Mouse (Mus musculus): Measurements from ENCODE around the gene Fads2.

DNA sequence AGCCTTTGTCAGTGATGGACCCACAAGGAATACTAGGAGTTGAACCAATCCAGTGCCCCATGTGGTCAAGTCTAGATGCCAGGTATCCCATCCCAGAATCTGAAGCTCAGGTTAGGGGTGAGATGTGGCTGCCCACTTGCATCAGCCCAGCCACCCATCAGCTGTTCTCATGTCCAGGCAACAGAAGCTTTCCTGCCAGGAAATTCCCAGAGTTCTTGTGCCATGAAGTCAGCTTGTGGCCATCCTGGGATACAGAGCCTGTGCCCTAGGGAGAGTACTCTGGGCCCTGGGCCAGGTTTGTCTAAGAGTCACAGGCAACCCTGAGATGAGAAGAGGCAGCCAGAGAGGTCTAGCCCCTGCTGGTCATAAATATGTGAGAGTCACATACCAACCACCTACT, 57.9 kb downstream of the Fads2 start:
- no peak for TF ChIP-seq ZNF384 (IDR thresholded peaks at IDR 0.05; ENCODE audit: low read depth, low read length)
- TF ChIP-seq MAFK (IDR thresholded peaks at IDR 0.05; ENCODE audit: insufficient read depth, low read depth, low read length) = no peak
